Mouse (Mus musculus): ENCODE data around the gene Nfxl1. TPM values are rescaled to one million over a fixed set of nuclear protein-coding genes. Genes with fewer than 3 reads are reported as not detected.
"Not testable (repeated sequence)": the region's sequence is repeated elsewhere in the genome, so short reads cannot be mapped to it uniquely, and the experiment has no call there.

Gene Nfxl1
- total RNA-seq (2021) = 1 to 10 TPM; 5.2 to 5.9 TPM

- DNase-seq (ENCODE audit: low spot score) = peak; percentile 90
- intact Hi-C loops (cut with DNase I) = no loop called here
Observed at GRCm38 (mm10) chr5:72559544-72560049, at the start of gene Nfxl1. TSS of gene Nfxl1 (minus strand) at chr5:72559684.

- intact Hi-C loops (cut with DNase I) = no loop called here
Observed at GRCm38 (mm10) chr5:72603138-72603537, 43.7 kb upstream of the Nfxl1 start.

GRCm38 (mm10) chr5:72601006-72601405, 41.5 kb upstream of the Nfxl1 start:
- DNase-seq (ENCODE audit: low spot score) = peak; percentile 6
- intact Hi-C loops (cut with DNase I) = loop anchor here (2.0 kb wide), 1 partner anchor 250 kb away; no protein-coding TSS in a partner anchor

More at GRCm38 (mm10) chr5:72603138-72603537, 43.7 kb upstream of the Nfxl1 start:
- DNase-seq (ENCODE audit: low spot score) = no peak

- no peak for DNase-seq (ENCODE audit: low spot score)
- intact Hi-C loops (cut with DNase I) = loop anchor here (5.0 kb wide), 1 partner anchor 420 kb away; the partner anchor contains the start of gene Slc10a4
Observed at GRCm38 (mm10) chr5:72587192-72587681, 27.8 kb upstream of the Nfxl1 start, which contains the start of gene Gm5868. TSS of gene Gm5868 (minus strand) at chr5:72587551.

GRCm38 (mm10) chr5:72586667-72587191, 27.2 kb upstream of the Nfxl1 start:
- not testable (repeated sequence) for DNase-seq (ENCODE audit: low spot score)
- intact Hi-C loops (cut with DNase I) = loop anchor here (5.0 kb wide), 1 partner anchor 421 kb away; the partner anchor contains the start of gene Slc10a4

GRCm38 (mm10) chr5:72586122-72586521, 26.6 kb upstream of the Nfxl1 start:
- DNase-seq (ENCODE audit: low spot score) = not testable (repeated sequence)
- intact Hi-C loops (cut with DNase I) = loop anchor here (5.0 kb wide), 1 partner anchor 421 kb away; the partner anchor contains the start of gene Slc10a4

GRCm38 (mm10) chr5:72580970-72581332, 21.5 kb upstream of the Nfxl1 start, which contains the start of gene Zar1:
TSS of gene Zar1 (minus strand) at chr5:72581254.
- DNase-seq (ENCODE audit: low spot score); intact Hi-C loops (cut with DNase I): not testable (repeated sequence)

GRCm38 (mm10) chr5:72580088-72580969, 20.8 kb upstream of the Nfxl1 start:
- DNase-seq (ENCODE audit: low spot score); intact Hi-C loops (cut with DNase I): not testable (repeated sequence)

- intact Hi-C loops (cut with DNase I); DNase-seq (ENCODE audit: low spot score): not testable (repeated sequence)
Observed at GRCm38 (mm10) chr5:72579599-72579998, 20.1 kb upstream of the Nfxl1 start.

- DNase-seq (ENCODE audit: low spot score) = no peak
- intact Hi-C loops (cut with DNase I) = no loop called here
Observed at GRCm38 (mm10) chr5:72565621-72566020, 6.1 kb upstream of the Nfxl1 start.

GRCm38 (mm10) chr5:72563183-72563582, 3.7 kb upstream of the Nfxl1 start:
- DNase-seq (ENCODE audit: low spot score); intact Hi-C loops (cut with DNase I): not testable (repeated sequence)

GRCm38 (mm10) chr5:72560976-72561628, 1.6 kb upstream of the Nfxl1 start:
- DNase-seq (ENCODE audit: low spot score) = no peak
- intact Hi-C loops (cut with DNase I) = no loop called here

GRCm38 (mm10) chr5:72558716-72559526, 563 bp downstream of the Nfxl1 start:
- DNase-seq (ENCODE audit: low spot score) = no peak

GRCm38 (mm10) chr5:72556245-72556644, 3.2 kb downstream of the Nfxl1 start:
- intact Hi-C loops (cut with DNase I) = no loop called here
- DNase-seq (ENCODE audit: low spot score) = no peak

More at GRCm38 (mm10) chr5:72558716-72559526, 563 bp downstream of the Nfxl1 start:
- intact Hi-C loops (cut with DNase I) = no loop called here

- no peak for DNase-seq (ENCODE audit: low spot score)
- intact Hi-C loops (cut with DNase I) = no loop called here
Observed at GRCm38 (mm10) chr5:72551209-72551608, 8.3 kb downstream of the Nfxl1 start.

- intact Hi-C loops (cut with DNase I) = no loop called here
- DNase-seq (ENCODE audit: low spot score) = no peak
Observed at GRCm38 (mm10) chr5:72528896-72529295, 30.6 kb downstream of the Nfxl1 start.

- DNase-seq (ENCODE audit: low spot score) = no peak
- intact Hi-C loops (cut with DNase I) = no loop called here
Observed at GRCm38 (mm10) chr5:72513808-72514207, 45.7 kb downstream of the Nfxl1 start.

GRCm38 (mm10) chr5:72505740-72506139, 53.7 kb downstream of the Nfxl1 start:
- no peak for DNase-seq (ENCODE audit: low spot score)
- intact Hi-C loops (cut with DNase I) = loop anchor here (2.0 kb wide), 1 partner anchor 155 kb away; no protein-coding TSS in a partner anchor
